Mouse (Mus musculus): ENCODE results near the gene Kif27.

DNA sequence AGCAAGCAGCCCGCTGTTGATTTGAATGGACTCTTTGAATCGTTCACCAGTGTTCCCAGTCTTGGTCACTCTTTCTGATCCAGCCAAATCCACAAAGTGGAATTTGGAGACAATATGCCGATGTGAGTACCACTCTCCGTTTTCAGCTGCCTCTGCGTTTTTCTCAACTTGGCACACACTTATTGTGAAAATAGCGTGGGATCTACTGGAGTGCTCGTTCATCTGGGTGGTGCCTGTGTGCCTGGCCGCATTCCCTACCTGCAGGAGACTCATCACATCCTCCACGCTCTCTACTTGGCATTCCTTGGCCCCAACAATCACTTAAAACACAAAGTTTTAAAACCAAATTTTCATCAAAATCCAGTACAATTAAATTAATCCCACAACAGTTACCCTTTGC lies 14.4 kb downstream of the Kif27 start:
- TF ChIP-seq CTCF (IDR thresholded peaks at IDR 0.05; ENCODE audit: borderline replicate concordance, control insufficient read depth, extremely low read depth, insufficient read depth, low read length, poor library complexity) (no peak), POLR2A (IDR thresholded peaks at IDR 0.05; ENCODE audit: control insufficient read depth, extremely low read depth, insufficient read depth, low read length, poor library complexity) (no peak)

Data from thymus, adult 2 months (tissue).